Mouse (Mus musculus): Measurements from ENCODE around the gene Paxip1. TPM values are rescaled to one million over a fixed set of nuclear protein-coding genes. Genes with fewer than 3 reads are reported as not detected.

Gene Paxip1
- polyA plus RNA-seq, 1 experiment from 2014 or later: 30.1 TPM

Other genes starting within 250 kb of the Paxip1 start
- 1.5 and 1.6 TPM in 2 replicates for gene Htr5a, start 50.5 kb upstream of the Paxip1 start, polyA plus RNA-seq (2015; fragmentation: Nextera tagmentation; extraction: Ambion mirVana)

All from hindbrain, embryonic 15.5 days (tissue).